Mouse (Mus musculus): ENCODE measurements around the gene Snx17. TPM values are rescaled to one million over a fixed set of nuclear protein-coding genes. Genes with fewer than 3 reads are reported as not detected.

Gene Snx17
- polyA plus RNA-seq, 1 experiment from 2014 or later = 139 TPM

DNA sequence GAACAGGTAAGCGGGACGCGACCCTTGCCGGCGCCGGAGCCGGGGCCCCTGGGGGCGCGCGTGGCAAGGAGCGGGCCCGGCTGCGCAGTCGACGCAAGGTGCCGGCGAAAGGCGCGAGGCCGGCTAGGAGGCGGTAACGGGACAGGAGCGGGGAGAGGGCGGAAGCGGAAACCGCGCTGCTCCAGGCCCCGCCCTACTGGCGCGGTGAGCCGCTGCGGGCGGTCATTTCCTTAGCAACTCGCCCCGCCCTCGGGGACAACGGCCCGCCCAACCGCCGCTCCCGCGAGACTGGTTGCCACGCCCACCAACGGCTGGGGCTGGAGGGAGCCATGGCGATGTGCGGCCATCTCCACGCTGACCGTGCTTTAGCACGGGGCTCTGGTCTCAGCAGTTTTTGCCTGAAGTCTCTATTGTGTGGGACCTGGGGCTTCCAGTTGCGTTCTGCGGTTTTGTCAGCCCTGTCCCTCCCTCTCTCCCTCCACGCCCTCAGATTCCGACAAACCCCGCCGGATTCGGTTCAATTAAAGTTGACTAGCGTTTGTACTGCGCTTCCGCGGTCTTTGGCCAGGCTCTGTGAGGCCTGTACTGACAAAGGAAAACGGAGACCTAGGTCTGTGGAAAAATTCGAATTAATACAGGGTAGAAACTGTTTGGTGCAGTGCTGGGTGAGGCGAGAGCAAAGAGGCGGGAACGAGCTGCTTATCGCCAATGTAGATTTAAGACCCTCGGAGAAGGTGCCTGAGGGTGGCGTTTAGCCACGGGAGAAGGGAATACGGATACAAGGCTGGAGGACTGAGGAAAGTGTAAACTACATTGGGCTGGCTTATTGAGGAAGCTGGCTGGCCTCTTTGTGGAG is 27.6 kb downstream of the Snx17 start, which contains the start of gene Ppm1g:
Gene Ppm1g, minus strand, starts transcription at position 240 of the 856 bp plus-strand sequence.
- under 1% methylated on average over 70 of the region's 70 CpGs for WGBS
- peak; percentile 96 for DNase-seq (ENCODE audit: low spot score)
- Histone ChIP-seq H3K4me3 (peak within 1 kb of the TSS; percentile 96), H3K27ac (replicated peaks) (peak within 1 kb of the TSS; percentile 95), H3K27me3 (ENCODE audit: low read depth, poor library complexity, severe bottlenecking) (no peaks in the 10 kb centered on the region), H3K4me1 (peaks cover 24% of the 10 kb centered on the region), H3K9me3 (replicated peaks) (no peaks in the 10 kb centered on the region), H3K36me3 (peaks cover 16% of the 10 kb centered on the region)

DNA sequence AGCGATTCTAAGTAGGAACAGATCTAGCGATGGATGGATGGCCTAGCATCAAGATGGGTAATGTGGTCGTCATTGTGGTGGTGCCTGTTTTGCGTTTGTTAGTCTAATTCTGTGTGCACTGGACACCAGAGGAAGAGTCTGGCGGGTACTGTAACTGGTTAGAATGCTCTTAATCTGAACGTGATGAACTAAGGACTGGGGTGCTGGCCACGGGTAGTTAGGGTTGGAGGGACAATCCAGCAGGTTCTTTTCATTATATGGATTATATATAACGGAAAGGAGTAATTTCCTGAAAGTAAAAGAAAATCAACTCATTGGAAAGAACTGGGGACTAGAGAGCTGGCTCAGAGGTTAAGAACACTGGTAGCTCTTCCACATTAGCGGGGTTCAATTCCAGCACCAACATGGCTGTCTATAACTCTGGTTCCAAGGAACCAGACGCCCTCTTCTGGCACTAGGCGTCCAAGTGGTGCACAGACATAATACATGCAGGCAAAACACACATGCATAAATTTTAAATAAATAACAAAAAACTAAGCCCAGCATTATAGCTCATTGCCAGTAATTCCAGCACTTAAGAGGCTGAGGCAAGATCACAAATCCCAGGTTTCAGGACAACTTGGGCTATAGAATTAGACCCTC is 28.4 kb downstream of the Snx17 start:
- H3K27ac ChIP-seq (replicated peaks) = peak overlapping the region; percentile 95
- 12% methylated on average over 11 of the region's 11 CpGs for WGBS

DNA sequence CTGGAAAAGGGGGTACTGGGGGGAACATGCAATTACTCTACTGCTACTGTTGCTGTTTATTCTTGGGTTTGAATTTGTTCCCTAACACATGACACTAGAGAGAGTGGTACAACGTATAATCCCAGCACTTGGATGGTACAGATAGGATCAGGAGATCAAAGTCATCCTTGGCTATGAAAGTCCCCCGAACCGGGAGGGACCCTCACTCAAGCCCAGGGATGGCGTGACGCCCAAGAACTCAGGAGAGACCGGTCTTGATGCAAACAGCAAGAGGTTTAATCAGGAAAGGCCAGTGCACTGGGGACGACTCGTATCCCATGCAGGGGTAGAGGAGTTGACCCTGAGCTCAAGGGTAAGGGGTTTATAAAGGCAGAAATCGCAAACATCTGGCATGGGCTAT is 29.7 kb downstream of the Snx17 start:
- 94% methylated on average over 9 of the region's 9 CpGs for whole genome bisulfite sequencing
- peaks cover 24% of the 10 kb centered on the region for H3K4me1 ChIP-seq
- H3K4me3 ChIP-seq = no peak overlapping the region
- no peak overlapping the region for H3K27ac ChIP-seq (replicated peaks)
- no peaks in the 10 kb centered on the region for H3K9me3 ChIP-seq (replicated peaks)
- H3K36me3 ChIP-seq = no peaks in the 10 kb centered on the region
- no peaks in the 10 kb centered on the region for H3K27me3 ChIP-seq (ENCODE audit: low read depth, poor library complexity, severe bottlenecking)
- no peak for DNase-seq (ENCODE audit: low spot score)

More for the DNA sequence above, 28.4 kb downstream of the Snx17 start:
- H3K4me1 ChIP-seq = peaks cover 24% of the 10 kb centered on the region
- H3K9me3 ChIP-seq (replicated peaks) = no peaks in the 10 kb centered on the region
- H3K4me3 ChIP-seq = peak overlapping the region; percentile 96
- peak; percentile 57 for DNase-seq (ENCODE audit: low spot score)
- no peaks in the 10 kb centered on the region for H3K27me3 ChIP-seq (ENCODE audit: low read depth, poor library complexity, severe bottlenecking)
- H3K36me3 ChIP-seq = peaks cover 10% of the 10 kb centered on the region; the same call in 1 of the 2 replicates

DNA sequence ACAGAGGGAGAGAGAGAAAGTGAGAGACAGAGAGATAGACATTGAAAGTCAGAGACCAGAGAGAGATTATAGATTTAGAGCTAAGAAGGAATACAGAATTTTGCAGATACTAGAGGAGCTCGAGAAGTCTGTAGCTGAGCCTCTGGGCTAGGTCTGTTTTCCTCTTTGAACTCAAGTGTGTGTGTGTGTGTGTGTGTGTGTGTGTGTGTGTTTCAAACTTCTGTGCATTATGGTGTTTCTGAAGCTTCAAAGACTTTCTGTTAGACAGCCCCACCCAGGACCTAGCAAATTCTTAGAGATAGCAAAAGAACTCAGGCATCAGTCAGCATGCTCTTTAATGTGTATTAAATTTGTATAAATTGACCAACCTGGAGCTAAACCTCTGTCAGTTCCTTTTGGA is 33.6 kb downstream of the Snx17 start:
- DNase-seq (ENCODE audit: low spot score) = no peak
- H3K4me3 ChIP-seq = no peak overlapping the region
- H3K27ac ChIP-seq (replicated peaks) = no peak overlapping the region
- no peaks in the 10 kb centered on the region for H3K36me3 ChIP-seq
- no peaks in the 10 kb centered on the region for H3K27me3 ChIP-seq (ENCODE audit: low read depth, poor library complexity, severe bottlenecking)
- 82% methylated on average over 1 of the region's 1 CpGs for WGBS
- no peaks in the 10 kb centered on the region for H3K9me3 ChIP-seq (replicated peaks)
- H3K4me1 ChIP-seq = 0 out of 2 replicates have a peak, but pooled peaks cover 2% of the 10 kb centered on the region

DNA sequence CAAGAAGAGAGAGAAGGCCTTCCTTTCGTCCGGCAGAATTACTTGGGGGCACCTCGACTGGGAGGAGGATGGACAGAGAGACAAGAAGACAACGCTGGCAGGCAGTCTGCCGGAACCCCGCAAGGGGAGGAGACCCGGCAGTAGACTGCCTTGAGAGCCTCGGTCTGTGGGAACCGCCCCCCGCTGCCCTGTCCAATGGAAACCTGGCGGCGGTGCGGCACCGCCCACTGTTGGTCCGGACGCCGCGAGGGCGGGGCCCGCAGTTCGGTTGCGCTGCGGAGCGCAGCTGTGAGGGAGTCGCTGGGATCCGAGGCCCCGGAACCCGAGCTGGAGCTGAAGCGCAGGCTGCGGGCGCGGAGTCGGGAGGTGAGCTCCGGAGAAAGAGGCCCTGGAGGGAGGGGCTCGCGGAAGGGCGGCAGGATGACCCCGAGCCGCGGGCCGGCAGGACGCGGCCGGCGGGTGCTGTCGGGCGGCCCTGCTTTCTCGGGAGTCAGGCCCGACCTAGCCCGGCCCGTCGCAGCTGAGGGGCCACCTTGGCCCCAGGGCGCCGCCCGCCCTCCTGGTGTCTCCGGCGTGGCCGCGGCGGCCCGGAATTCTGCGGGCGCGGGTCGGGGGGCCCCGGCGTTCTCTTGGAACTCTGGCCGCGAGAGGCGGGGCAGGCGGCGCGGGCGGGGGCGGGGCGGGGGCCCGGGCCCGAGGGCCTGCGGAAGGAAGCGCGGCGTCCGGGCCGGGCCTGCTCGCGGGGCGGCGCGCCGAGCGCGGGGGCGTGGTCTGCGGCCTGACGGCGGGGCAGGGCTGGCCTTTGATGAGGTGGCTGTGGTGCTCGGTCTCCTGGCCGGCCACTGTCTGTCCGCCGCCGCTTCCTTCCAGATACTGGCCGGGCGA is 47.9 kb downstream of the Snx17 start, which contains the start of the genes Nrbp1 and Gm9970:
Gene Nrbp1, plus strand, starts transcription at position 228 of the 885 bp plus-strand sequence.
Gene Gm9970, minus strand, starts transcription at position 596 of the 885 bp plus-strand sequence.
- Histone ChIP-seq H3K4me3 (peak within 1 kb of the TSS; percentile 95), H3K4me1 (peaks cover 26% of the 10 kb centered on the region), H3K36me3 (peaks cover 28% of the 10 kb centered on the region), H3K9me3 (replicated peaks) (no peaks in the 10 kb centered on the region; the same call in 1 of the 2 replicates), H3K27me3 (ENCODE audit: low read depth, poor library complexity, severe bottlenecking) (no peaks in the 10 kb centered on the region), H3K27ac (replicated peaks) (peak within 1 kb of the TSS; percentile 98)
- DNase-seq (ENCODE audit: low spot score) = peak; percentile 96
- WGBS = under 1% methylated on average over 103 of the region's 103 CpGs

DNA sequence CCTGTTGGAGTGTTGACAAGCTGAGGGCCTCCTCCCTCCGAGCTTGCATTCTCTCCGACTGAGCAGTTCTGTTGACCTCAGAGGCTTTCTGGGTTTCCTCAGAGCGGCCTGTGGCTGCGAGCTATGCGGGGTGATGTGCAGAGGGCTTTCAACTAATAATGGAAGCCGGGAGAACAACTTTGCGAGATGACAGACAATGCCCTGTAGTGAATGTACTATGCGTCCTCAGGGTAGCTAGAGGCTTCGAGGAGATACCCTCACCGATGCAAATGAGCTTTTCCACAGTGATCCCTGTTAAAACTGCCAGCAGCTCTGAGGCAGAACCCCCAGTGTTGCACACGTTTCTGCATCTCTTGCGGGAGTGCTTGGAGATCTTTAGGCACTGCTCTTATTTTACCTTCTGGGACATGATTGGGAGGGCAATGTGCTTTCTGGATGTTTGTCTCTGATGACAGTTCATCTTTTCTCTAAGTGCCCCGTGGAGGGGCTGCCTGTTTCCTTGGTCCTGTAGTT is 48.6 kb downstream of the Snx17 start:
- Histone ChIP-seq H3K9me3 (replicated peaks) (no peaks in the 10 kb centered on the region; the same call in 1 of the 2 replicates), H3K36me3 (peaks cover 35% of the 10 kb centered on the region), H3K27ac (replicated peaks) (peak overlapping the region; percentile 98), H3K4me1 (peaks cover 26% of the 10 kb centered on the region), H3K4me3 (peak overlapping the region; percentile 95), H3K27me3 (ENCODE audit: low read depth, poor library complexity, severe bottlenecking) (no peaks in the 10 kb centered on the region)
- no peak for DNase-seq (ENCODE audit: low spot score)
- 1% methylated on average over 13 of the region's 13 CpGs for WGBS

DNA sequence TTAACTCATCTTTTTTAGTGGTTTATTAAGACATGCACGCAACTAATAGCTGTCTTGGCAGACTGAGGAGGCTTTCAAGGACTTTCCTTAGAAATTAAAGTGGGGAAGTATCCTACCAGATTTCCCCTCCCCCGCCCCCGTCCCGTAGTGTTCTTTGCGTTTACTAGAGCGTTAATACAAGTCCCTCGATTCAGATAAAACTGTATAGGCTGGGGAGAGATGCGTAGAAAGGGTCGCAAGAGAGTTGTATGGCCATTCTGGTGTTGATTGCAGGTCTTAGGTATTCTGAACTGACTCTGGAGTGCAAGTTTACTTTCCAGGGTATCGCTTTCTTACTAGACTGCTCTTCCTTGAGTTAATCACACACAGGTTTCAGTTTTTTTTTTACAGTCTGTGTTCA is 49.2 kb downstream of the Snx17 start:
- no peak overlapping the region for H3K27ac ChIP-seq (replicated peaks)
- H3K4me3 ChIP-seq = peak overlapping the region; percentile 95
- H3K27me3 ChIP-seq (ENCODE audit: low read depth, poor library complexity, severe bottlenecking) = no peaks in the 10 kb centered on the region
- H3K36me3 ChIP-seq = peaks cover 41% of the 10 kb centered on the region
- WGBS = 32% methylated on average over 10 of the region's 10 CpGs
- H3K9me3 ChIP-seq (replicated peaks) = no peaks in the 10 kb centered on the region
- H3K4me1 ChIP-seq = peaks cover 26% of the 10 kb centered on the region
- DNase-seq (ENCODE audit: low spot score) = no peak

Other genes with a start within 250 kb of the Snx17 start
- gene Cgref1, start 247.6 kb upstream of the Snx17 start, polyA plus RNA-seq (2016; fragmentation: Nextera tagmentation; extraction: Ambion mirVana) = 4.9 and 5.8 TPM in 2 replicates
- 138 and 149 TPM in 2 replicates for gene Preb, start 232.9 kb upstream of the Snx17 start, polyA plus RNA-seq (2016; fragmentation: Nextera tagmentation; extraction: Ambion mirVana)
- 0.02 TPM in 1 of 2 replicates, not detected in the other for gene Tcf23, start 224.6 kb upstream of the Snx17 start, polyA plus RNA-seq (2016; fragmentation: Nextera tagmentation; extraction: Ambion mirVana)
- 80.5 and 99.6 TPM in 2 replicates for gene Atraid, start 144.9 kb upstream of the Snx17 start, polyA plus RNA-seq (2016; fragmentation: Nextera tagmentation; extraction: Ambion mirVana)
- gene Slc5a6, start 144.3 kb upstream of the Snx17 start, polyA plus RNA-seq (2016; fragmentation: Nextera tagmentation; extraction: Ambion mirVana) = 10.6 and 11.4 TPM in 2 replicates
- gene Cad, start 138.4 kb upstream of the Snx17 start, polyA plus RNA-seq (2016; fragmentation: Nextera tagmentation; extraction: Ambion mirVana) = 52.4 and 53.3 TPM in 2 replicates
- gene Dnajc5g, start 86.9 kb upstream of the Snx17 start, polyA plus RNA-seq (2016; fragmentation: Nextera tagmentation; extraction: Ambion mirVana) = not detected in 2 replicates
- gene Slc30a3, start 85.0 kb upstream of the Snx17 start, polyA plus RNA-seq (2016; fragmentation: Nextera tagmentation; extraction: Ambion mirVana) = 1.5 and 7.1 TPM in 2 replicates
- not detected in 2 replicates for gene Trim54, start 76.5 kb upstream of the Snx17 start, polyA plus RNA-seq (2016; fragmentation: Nextera tagmentation; extraction: Ambion mirVana)
- not detected in 2 replicates for gene Ucn, start 54.4 kb upstream of the Snx17 start, polyA plus RNA-seq (2016; fragmentation: Nextera tagmentation; extraction: Ambion mirVana)
- gene Mpv17, start 39.0 kb upstream of the Snx17 start, polyA plus RNA-seq (2016; fragmentation: Nextera tagmentation; extraction: Ambion mirVana) = 58.7 and 64.5 TPM in 2 replicates
- 1.7 and 2.1 TPM in 2 replicates for gene Gm29609, start 13.3 kb upstream of the Snx17 start, polyA plus RNA-seq (2016; fragmentation: Nextera tagmentation; extraction: Ambion mirVana)
- 120 and 124 TPM in 2 replicates for gene Gtf3c2, start 13.1 kb upstream of the Snx17 start, polyA plus RNA-seq (2016; fragmentation: Nextera tagmentation; extraction: Ambion mirVana)
- 86.3 and 87.7 TPM in 2 replicates for gene Eif2b4, start 203 bp downstream of the Snx17 start, polyA plus RNA-seq (2016; fragmentation: Nextera tagmentation; extraction: Ambion mirVana)
- gene Zfp513, start 9.1 kb downstream of the Snx17 start, polyA plus RNA-seq (2016; fragmentation: Nextera tagmentation; extraction: Ambion mirVana) = 11.5 and 13.8 TPM in 2 replicates
- 195 and 214 TPM in 2 replicates for gene Ppm1g, start 27.5 kb downstream of the Snx17 start, polyA plus RNA-seq (2016; fragmentation: Nextera tagmentation; extraction: Ambion mirVana)
- 160 and 171 TPM in 2 replicates for gene Nrbp1, start 47.6 kb downstream of the Snx17 start, polyA plus RNA-seq (2016; fragmentation: Nextera tagmentation; extraction: Ambion mirVana)
- 0.23 and 0.36 TPM in 2 replicates for gene Gm9970, start 48.0 kb downstream of the Snx17 start, polyA plus RNA-seq (2016; fragmentation: Nextera tagmentation; extraction: Ambion mirVana)
- gene Krtcap3, start 58.5 kb downstream of the Snx17 start, polyA plus RNA-seq (2016; fragmentation: Nextera tagmentation; extraction: Ambion mirVana) = 2.9 and 3.0 TPM in 2 replicates
- 33.8 and 40.6 TPM in 2 replicates for gene Ift172, start 97.9 kb downstream of the Snx17 start, polyA plus RNA-seq (2016; fragmentation: Nextera tagmentation; extraction: Ambion mirVana)
- 48.9 and 51.0 TPM in 2 replicates for gene Fndc4, start 102.9 kb downstream of the Snx17 start, polyA plus RNA-seq (2016; fragmentation: Nextera tagmentation; extraction: Ambion mirVana)
- 0.24 TPM in 1 of 2 replicates, not detected in the other for gene Gckr, start 104.2 kb downstream of the Snx17 start, polyA plus RNA-seq (2016; fragmentation: Nextera tagmentation; extraction: Ambion mirVana)

All from midbrain, embryonic 10.5 days (tissue).